Mouse (Mus musculus) spleen, adult 2 months (tissue): Measurements from ENCODE around the gene Reln.

ENCODE experiments used
- CTCF ChIP-seq: fragments of 200-500 bp; IDR thresholded peaks from 2 replicates; pipeline ENCODE4 v1.5.1; 2011; ENCODE audit warnings: mild to moderate bottlenecking, inconsistent platforms; ENCODE audit not compliant: insufficient read depth, insufficient read length, insufficient replicate concordance; ENCODE audit errors: extremely low read depth
- POLR2A ChIP-seq: fragments of 200-500 bp; IDR thresholded peaks from 2 replicates; pipeline ENCODE4 v1.6.1; 2011; ENCODE audit warnings: low read depth, low read length, inconsistent platforms

DNA sequence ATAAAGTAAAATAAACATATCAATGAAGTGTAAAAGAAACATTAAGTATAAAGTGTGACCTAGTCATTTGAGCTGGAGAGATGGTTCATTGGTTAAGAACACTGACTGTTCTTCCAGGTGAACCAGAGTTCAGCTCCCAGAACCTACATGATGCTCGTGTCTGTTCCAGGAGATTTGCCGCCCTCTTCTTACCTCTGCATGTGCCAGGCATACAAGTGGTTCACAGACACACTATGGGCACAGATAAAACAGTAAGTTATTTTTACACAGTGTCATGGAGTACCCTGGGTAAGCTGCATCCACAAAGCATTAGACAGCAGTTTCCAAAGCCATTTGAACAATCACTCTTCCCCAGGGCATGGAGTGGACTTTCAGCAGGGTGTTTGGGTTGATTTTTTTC lies 3.2 kb upstream of the Reln start:
- TF ChIP-seq CTCF (no peak), POLR2A (no peak)
